Mouse (Mus musculus): ENCODE data around the gene 1700012B09Rik. TPM values are rescaled to one million over a fixed set of nuclear protein-coding genes. Genes with fewer than 3 reads are reported as not detected.

Gene 1700012B09Rik
- polyA plus RNA-seq, 1 experiment from 2014 or later = not detected

GRCm38 (mm10) chr9:14753947-14754346 lies 16.9 kb downstream of the 1700012B09Rik start:
- no peaks in the 10 kb centered on the region for H3K36me3 ChIP-seq (ENCODE audit: inconsistent target)
- H3K4me3 ChIP-seq (ENCODE audit: inconsistent target) = no peak overlapping the region
- H3K27ac ChIP-seq = no peak overlapping the region
- H3K79me2 ChIP-seq (ENCODE audit: inconsistent target) = no peaks in the 10 kb centered on the region

GRCm38 (mm10) chr9:14752001-14752522 lies 18.8 kb downstream of the 1700012B09Rik start, which contains the start of gene Fut4:
Fut4 (minus strand) TSS chr9:14752393.
- WGBS (ENCODE audit: missing documents) = under 1% methylated on average over 26 of the region's 28 CpGs
- H3K4me3 ChIP-seq (ENCODE audit: inconsistent target) = peak within 1 kb of the TSS; percentile 1; the same call in 1 of the 2 replicates
- no peaks in the 10 kb centered on the region for H3K79me2 ChIP-seq (ENCODE audit: inconsistent target)
- no peak within 1 kb of the TSS for H3K27ac ChIP-seq
- H3K36me3 ChIP-seq (ENCODE audit: inconsistent target) = no peaks in the 10 kb centered on the region

- no peaks in the 10 kb centered on the region for H3K79me2 ChIP-seq (ENCODE audit: inconsistent target)
- WGBS (ENCODE audit: missing documents) = 2% methylated on average over 50 of the region's 50 CpGs
- no peak overlapping the region for H3K27ac ChIP-seq
- peak overlapping the region; percentile 1; the same call in 1 of the 2 replicates for H3K4me3 ChIP-seq (ENCODE audit: inconsistent target)
- H3K36me3 ChIP-seq (ENCODE audit: inconsistent target) = no peaks in the 10 kb centered on the region
These were observed 19.3 kb downstream of the 1700012B09Rik start for GRCm38 (mm10) chr9:14751503-14752000.

- 75% methylated on average over 41 of the region's 42 CpGs for WGBS (ENCODE audit: missing documents)
- Histone ChIP-seq H3K36me3 (ENCODE audit: inconsistent target) (no peaks in the 10 kb centered on the region), H3K4me3 (ENCODE audit: inconsistent target) (peak overlapping the region; percentile 1; the same call in 1 of the 2 replicates), H3K79me2 (ENCODE audit: inconsistent target) (no peaks in the 10 kb centered on the region), H3K27ac (no peak overlapping the region)
These were observed 19.8 kb downstream of the 1700012B09Rik start for GRCm38 (mm10) chr9:14750901-14751502.

GRCm38 (mm10) chr9:14740151-14740924 lies 30.5 kb downstream of the 1700012B09Rik start, which contains the start of gene Piwil4:
Piwil4 (minus strand) TSS chr9:14740733.
- Histone ChIP-seq H3K79me2 (ENCODE audit: inconsistent target) (no peaks in the 10 kb centered on the region), H3K36me3 (ENCODE audit: inconsistent target) (no peaks in the 10 kb centered on the region), H3K27ac (no peak within 1 kb of the TSS), H3K4me3 (ENCODE audit: inconsistent target) (no peak within 1 kb of the TSS)
- WGBS (ENCODE audit: missing documents) = 89% methylated on average over 19 of the region's 19 CpGs

GRCm38 (mm10) chr9:14739498-14740150 lies 31.2 kb downstream of the 1700012B09Rik start:
- Histone ChIP-seq H3K36me3 (ENCODE audit: inconsistent target) (no peaks in the 10 kb centered on the region), H3K27ac (no peak overlapping the region), H3K4me3 (ENCODE audit: inconsistent target) (no peak overlapping the region), H3K79me2 (ENCODE audit: inconsistent target) (no peaks in the 10 kb centered on the region)
- 73% methylated on average over 4 of the region's 4 CpGs for WGBS (ENCODE audit: missing documents)

GRCm38 (mm10) chr9:14730941-14731541 lies 39.8 kb downstream of the 1700012B09Rik start:
- Histone ChIP-seq H3K27ac (no peak overlapping the region), H3K4me3 (ENCODE audit: inconsistent target) (no peak overlapping the region), H3K79me2 (ENCODE audit: inconsistent target) (no peaks in the 10 kb centered on the region), H3K36me3 (ENCODE audit: inconsistent target) (no peaks in the 10 kb centered on the region)
- WGBS (ENCODE audit: missing documents) = 65% methylated on average over 9 of the region's 9 CpGs

GRCm38 (mm10) chr9:14728365-14728764 lies 42.5 kb downstream of the 1700012B09Rik start:
- H3K79me2 ChIP-seq (ENCODE audit: inconsistent target) = no peaks in the 10 kb centered on the region
- no peaks in the 10 kb centered on the region for H3K36me3 ChIP-seq (ENCODE audit: inconsistent target)
- WGBS (ENCODE audit: missing documents) = 94% methylated on average over 4 of the region's 4 CpGs

GRCm38 (mm10) chr9:14726629-14727028 lies 44.2 kb downstream of the 1700012B09Rik start:
- H3K4me3 ChIP-seq (ENCODE audit: inconsistent target) = no peak overlapping the region
- H3K79me2 ChIP-seq (ENCODE audit: inconsistent target) = no peaks in the 10 kb centered on the region
- no peaks in the 10 kb centered on the region for H3K36me3 ChIP-seq (ENCODE audit: inconsistent target)
- WGBS (ENCODE audit: missing documents) = 96% methylated on average over 4 of the region's 4 CpGs
- no peak overlapping the region for H3K27ac ChIP-seq

More at GRCm38 (mm10) chr9:14728365-14728764, 42.5 kb downstream of the 1700012B09Rik start:
- Histone ChIP-seq H3K27ac (no peak overlapping the region), H3K4me3 (ENCODE audit: inconsistent target) (no peak overlapping the region)

- 96% methylated on average over 6 of the region's 6 CpGs for WGBS (ENCODE audit: missing documents)
- Histone ChIP-seq H3K4me3 (ENCODE audit: inconsistent target) (no peak overlapping the region), H3K79me2 (ENCODE audit: inconsistent target) (no peaks in the 10 kb centered on the region), H3K27ac (no peak overlapping the region), H3K36me3 (ENCODE audit: inconsistent target) (no peaks in the 10 kb centered on the region)
These were observed 44.8 kb downstream of the 1700012B09Rik start for GRCm38 (mm10) chr9:14726005-14726404.

- 4% methylated on average over 5 of the region's 5 CpGs for WGBS (ENCODE audit: missing documents)
- Histone ChIP-seq H3K27ac (no peak overlapping the region), H3K4me3 (ENCODE audit: inconsistent target) (no peak overlapping the region), H3K79me2 (ENCODE audit: inconsistent target) (no peaks in the 10 kb centered on the region), H3K36me3 (ENCODE audit: inconsistent target) (no peaks in the 10 kb centered on the region)
These were observed 45.9 kb downstream of the 1700012B09Rik start for GRCm38 (mm10) chr9:14724755-14725420.

GRCm38 (mm10) chr9:14721610-14722009 lies 49.2 kb downstream of the 1700012B09Rik start:
- Histone ChIP-seq H3K4me3 (ENCODE audit: inconsistent target) (no peak overlapping the region), H3K36me3 (ENCODE audit: inconsistent target) (no peaks in the 10 kb centered on the region), H3K27ac (no peak overlapping the region), H3K79me2 (ENCODE audit: inconsistent target) (no peaks in the 10 kb centered on the region)
- 89% methylated on average over 5 of the region's 5 CpGs for WGBS (ENCODE audit: missing documents)

GRCm38 (mm10) chr9:14720384-14720783 lies 50.4 kb downstream of the 1700012B09Rik start:
- Histone ChIP-seq H3K79me2 (ENCODE audit: inconsistent target) (no peaks in the 10 kb centered on the region), H3K36me3 (ENCODE audit: inconsistent target) (no peaks in the 10 kb centered on the region), H3K27ac (no peak overlapping the region), H3K4me3 (ENCODE audit: inconsistent target) (no peak overlapping the region)
- WGBS (ENCODE audit: missing documents) = 93% methylated on average over 2 of the region's 2 CpGs

- H3K36me3 ChIP-seq (ENCODE audit: inconsistent target) = no peaks in the 10 kb centered on the region
- peak overlapping the region; percentile 10; the same call in 1 of the 2 replicates for H3K4me3 ChIP-seq (ENCODE audit: inconsistent target)
These were observed 52.5 kb downstream of the 1700012B09Rik start for GRCm38 (mm10) chr9:14718332-14718691.

More at GRCm38 (mm10) chr9:14718332-14718691, 52.5 kb downstream of the 1700012B09Rik start:
- Histone ChIP-seq H3K79me2 (ENCODE audit: inconsistent target) (no peaks in the 10 kb centered on the region), H3K27ac (no peak overlapping the region)
